ENCODE assay signal across 16 mouse cellular contexts in the genomic region with DNA sequence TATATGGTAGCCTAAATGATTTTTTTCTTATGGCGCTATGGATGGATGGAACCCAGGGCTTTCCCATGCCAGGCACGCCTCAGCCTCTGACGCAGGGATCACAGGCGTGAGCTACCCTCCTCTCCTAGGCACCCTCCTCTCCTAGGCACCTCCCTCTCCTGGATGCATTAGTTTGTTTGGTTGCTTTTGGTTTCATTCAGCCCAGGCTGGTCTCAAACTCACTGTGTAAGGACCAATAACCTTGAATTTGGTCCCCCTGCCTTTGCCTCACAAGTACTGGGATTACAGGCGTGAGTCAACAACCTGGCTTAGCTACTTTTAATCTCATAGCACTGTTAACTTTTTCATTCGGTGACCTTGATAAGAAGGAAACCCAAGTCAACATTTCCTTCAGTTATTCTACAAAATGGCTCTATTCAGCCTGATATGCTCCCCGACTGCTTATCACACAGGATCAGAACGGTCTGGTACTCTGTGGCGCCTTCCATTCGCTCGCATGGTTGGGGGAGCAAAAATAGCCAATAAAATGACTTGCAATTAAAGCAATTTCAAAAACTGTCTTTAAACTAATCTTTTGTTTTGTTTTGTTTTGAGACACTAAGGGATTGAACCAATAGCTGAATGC. TPM values are rescaled to one million over a fixed set of nuclear protein-coding genes. Genes with fewer than 3 reads are reported as not detected.
A peak's percentile ranks its signal among the peaks of the same experiment; 100 is the strongest.
DNase-seq lines count a peak whose midpoint lies in the region; ATAC-seq and TF ChIP-seq lines count a peak whose summit lies in the region.
"Had no signal": no experiment of that assay in that cellular context is flagged by ENCODE, and none has a peak within 500 bp of the region (broad histone marks: within the 10 kb centered on the region; RNA-seq: fewer than 3 reads in every experiment).

No protein-coding gene starts in this region.

- peaks cover 7 to 27% of the 10 kb centered on the region in 2 experiments for H3K4me1 ChIP-seq in MEL (ENCODE audit: control insufficient read depth in 1 of 2, insufficient read depth in 2 of 2, low read length in 2 of 2)
- H3K4me1 ChIP-seq: midbrain, embryonic 13.5 days had no signal

- peaks cover 5 to 32% of the 10 kb centered on the region in 2 experiments for H3K36me3 ChIP-seq in MEL (ENCODE audit: control insufficient read depth in 1 of 2, insufficient read depth in 2 of 2, low read length in 2 of 2)

- peak; percentile 49 for ATAC-seq in megakaryocyte progenitor cell, adult 5-6 weeks (replicated peaks; ENCODE audit: poor library complexity)
- ATAC-seq: forebrain, postnatal 0 days; midbrain, embryonic 13.5 days had no signal

- H3K9ac ChIP-seq in MEL (ENCODE audit: control insufficient read depth, low read depth, low read length, poor library complexity, severe bottlenecking) = peak overlapping the region; percentile 48
- H3K9ac ChIP-seq: forebrain, postnatal 0 days; midbrain, embryonic 13.5 days had no signal

- no peak for TF ChIP-seq CTCF in MEL (IDR thresholded peaks at IDR 0.05 in 2 of 3, conservative IDR thresholded peaks at IDR 0.05 in 1 of 3; ENCODE audit: control insufficient read depth in 1 of 3, insufficient read depth in 1 of 3, low read depth in 2 of 3, low read length in 3 of 3, poor library complexity in 1 of 3, severe bottlenecking in 1 of 3)

- peak; percentile 96 to 97 for TF ChIP-seq EP300 in MEL (IDR thresholded peaks at IDR 0.05; ENCODE audit: low read depth in 1 of 2, low read length in 2 of 2)

- TF ChIP-seq RAD21 in MEL (IDR thresholded peaks at IDR 0.05; ENCODE audit: low read depth, low read length) = no peak

- peak in 1 of 2 experiments; percentile 42; a peak in 1 of 4 replicates for TF ChIP-seq POLR2A in MEL (IDR thresholded peaks at IDR 0.05; ENCODE audit: control insufficient read depth in 1 of 2, insufficient read depth in 1 of 2, low read depth in 1 of 2, low read length in 2 of 2, poor library complexity in 1 of 2)

- H3K27me3 ChIP-seq in MEL (ENCODE audit: control insufficient read depth in 1 of 2, insufficient read depth in 2 of 2, low read length in 2 of 2) = no peaks in the 10 kb centered on the region
- H3K27me3 ChIP-seq: midbrain, embryonic 13.5 days had no signal

- H3K9me3 ChIP-seq in MEL (replicated peaks; ENCODE audit: insufficient read depth, low read length) = no peaks in the 10 kb centered on the region
- H3K9me3 ChIP-seq: midbrain, embryonic 13.5 days had no signal

- peaks cover 29% of the 10 kb centered on the region for H3K79me2 ChIP-seq in MEL (ENCODE audit: control insufficient read depth, insufficient read depth, low read length, poor library complexity)

- peak overlapping the region; percentile 99 for H3K27ac ChIP-seq in MEL (ENCODE audit: control insufficient read depth, low read depth, low read length)
- H3K27ac ChIP-seq: midbrain, embryonic 13.5 days had no signal

- DNase-seq in 416B (ENCODE audit: low read depth) (peak; percentile 93), MEL (ENCODE audit: low read depth, low spot score) (peak; percentile 90), liver (peak; percentile 57)
- no peak for DNase-seq in frontal cortex, postnatal 25 days (ENCODE audit: low spot score in 2 of 2)
- DNase-seq in heart, adult 8-10 months (ENCODE audit: low spot score) = no peak
- no peak for DNase-seq in thymus, postnatal 36 days
- DNase-seq: adrenal gland, adult 8-10 months; cerebellum, adult 8-10 months; forebrain, postnatal 0 days; heart, adult 11 months; kidney, adult 2 months; kidney, postnatal 25 days; lung, postnatal 4 days had no signal

- peak overlapping the region; percentile 52 to 56 for H3K4me3 ChIP-seq in MEL (ENCODE audit: control insufficient read depth in 1 of 2, insufficient read depth in 1 of 2, low read depth in 2 of 2, low read length in 2 of 2)
- H3K4me3 ChIP-seq: midbrain, embryonic 13.5 days; myocyte had no signal

TF ChIP-seq in MEL, 35 proteins besides CTCF, POLR2A, EP300 and RAD21:
- TF ChIP-seq HCFC1 (IDR thresholded peaks at IDR 0.05; ENCODE audit: low read depth, low read length) (peak; percentile 50), ELF1 (IDR thresholded peaks at IDR 0.05; ENCODE audit: low read depth, low read length) (0 out of 2 replicates have a peak, but pooled peaks have one; percentile 21), E2F4 (IDR thresholded peaks at IDR 0.05; ENCODE audit: borderline replicate concordance, low read depth, low read length) (no peak), TAL1 (IDR thresholded peaks at IDR 0.05; ENCODE audit: low read length) (peak; percentile 43), JUND (IDR thresholded peaks at IDR 0.05; ENCODE audit: low read depth, low read length) (no peak), ETS1 (IDR thresholded peaks at IDR 0.05; ENCODE audit: low read depth, low read length) (peak; percentile 91), SMC3 (IDR thresholded peaks at IDR 0.05; ENCODE audit: low read depth, low read length) (no peak), GABPA (IDR thresholded peaks at IDR 0.05; ENCODE audit: low read depth, low read length) (no peak), NRF1 (IDR thresholded peaks at IDR 0.05; ENCODE audit: insufficient read depth, low read depth, low read length, poor library complexity, severe bottlenecking) (no peak), TBP (IDR thresholded peaks at IDR 0.05; ENCODE audit: low read depth, low read length) (peak; percentile 69), POLR2AphosphoS2 (IDR thresholded peaks at IDR 0.05; ENCODE audit: low read length) (peak; percentile 36; the same call in 1 of the 2 replicates), NELFE (IDR thresholded peaks at IDR 0.05; ENCODE audit: low read depth, low read length) (peak; percentile 40), MYC (IDR thresholded peaks at IDR 0.05; ENCODE audit: low read depth, low read length) (peak; percentile 56), USF1 (IDR thresholded peaks at IDR 0.05; ENCODE audit: low read depth, low read length) (no peak), MYB (IDR thresholded peaks at IDR 0.05; ENCODE audit: low read depth, low read length) (peak; percentile 92), POLR2AphosphoS5 (IDR thresholded peaks at IDR 0.05; ENCODE audit: borderline replicate concordance, low read depth, low read length) (no peak), MAX (IDR thresholded peaks at IDR 0.05; ENCODE audit: low read length) (no peak; the same call in none of the 2 replicates), MAFK (IDR thresholded peaks at IDR 0.05; ENCODE audit: borderline replicate concordance, low read depth, low read length) (no peak), ZMIZ1 (IDR thresholded peaks at IDR 0.05; ENCODE audit: low read depth, low read length) (peak; percentile 78; the same call in 1 of the 2 replicates), MEF2A (IDR thresholded peaks at IDR 0.05; ENCODE audit: extremely low read depth, insufficient replicate concordance, low read depth, low read length, poor library complexity, severe bottlenecking) (peak; percentile 43; the same call in 1 of the 2 replicates), SIN3A (IDR thresholded peaks at IDR 0.05; ENCODE audit: low read length) (peak; percentile 89), USF2 (IDR thresholded peaks at IDR 0.05; ENCODE audit: borderline replicate concordance in 1 of 2, insufficient read depth in 1 of 2, low read depth in 1 of 2, low read length in 2 of 2) (no peak), TCF12 (IDR thresholded peaks at IDR 0.05; ENCODE audit: low read depth, low read length) (peak; percentile 93), CHD1 (IDR thresholded peaks at IDR 0.05; ENCODE audit: low read depth, low read length) (peak; percentile 75), BHLHE40 (IDR thresholded peaks at IDR 0.05; ENCODE audit: borderline replicate concordance, low read depth, low read length) (peak; percentile 40; the same call in 1 of the 2 replicates), ZKSCAN1 (IDR thresholded peaks at IDR 0.05; ENCODE audit: low read depth, low read length) (no peak), ZNF384 (IDR thresholded peaks at IDR 0.05; ENCODE audit: low read depth, low read length) (0 out of 2 replicates have a peak, but pooled peaks have one; percentile 5), KAT2A (conservative IDR thresholded peaks at IDR 0.05; ENCODE audit: low read depth, low read length) (no peak), ZC3H11A (IDR thresholded peaks at IDR 0.05; ENCODE audit: low read depth, low read length) (peak; percentile 1; the same call in 1 of the 2 replicates), UBTF (IDR thresholded peaks at IDR 0.05; ENCODE audit: borderline replicate concordance, insufficient read depth, low read depth, low read length) (no peak), MXI1 (IDR thresholded peaks at IDR 0.05; ENCODE audit: low read depth, low read length) (peak; percentile 77), MAZ (IDR thresholded peaks at IDR 0.05; ENCODE audit: low read depth, low read length) (0 out of 2 replicates have a peak, but pooled peaks have one; percentile 75), RCOR1 (IDR thresholded peaks at IDR 0.05; ENCODE audit: low read depth, low read length) (peak; percentile 92), CHD2 (IDR thresholded peaks at IDR 0.05; ENCODE audit: low read length) (peak; percentile 33; the same call in 1 of the 2 replicates), GATA1 (IDR thresholded peaks at IDR 0.05; ENCODE audit: low read depth, low read length) (peak; percentile 97)
TF ChIP-seq in MEL: peak in this region for 22.

RNA-seq across cellular contexts. Expression of a gene that starts 11.6 kb away (rescaled TPM):
- 22.7 and 25.7 TPM in 2 replicates for total RNA-seq in MEL (2012; rRNA removed)
- polyA plus RNA-seq in MEL (2012; ENCODE audit: insufficient read depth in 1 of 2, insufficient read length in 2 of 2, low read depth in 1 of 2, low replicate concordance in 2 of 2, missing spikeins in 1 of 2) = 10 to 100 TPM in 1 of 2 experiments, not detected in 1; 28.8 TPM
- 85.2 and 93.9 TPM in 2 replicates for total RNA-seq in megakaryocyte progenitor cell, adult 5-6 weeks (2015)
- total RNA-seq in megakaryocyte progenitor cell, adult 5-6 weeks (2017) = 66.5 and 75.7 TPM in 2 replicates
- total RNA-seq in heart, adult 8-10 months (2022) = 10 to 100 TPM; 19.8 to 22.4 (median 21.7) TPM

RNA-seq across cellular contexts. Expression of a gene that starts 54.6 kb away (rescaled TPM):
- total RNA-seq in MEL (2012; rRNA removed) = 18.5 and 31.2 TPM in 2 replicates
- polyA plus RNA-seq in MEL (2012; ENCODE audit: insufficient read depth in 1 of 2, insufficient read length in 2 of 2, low read depth in 1 of 2, low replicate concordance in 2 of 2, missing spikeins in 1 of 2) = 10 to 100 TPM; 10.2 to 57.8 TPM
- 17.0 and 20.6 TPM in 2 replicates for total RNA-seq in megakaryocyte progenitor cell, adult 5-6 weeks (2015)
- total RNA-seq in megakaryocyte progenitor cell, adult 5-6 weeks (2017) = 17.4 and 17.5 TPM in 2 replicates
- 1 to 10 TPM; 2.3 to 3.5 (median 2.4) TPM for total RNA-seq in heart, adult 8-10 months (2022)

Comparison
In these comparisons a context has a peak if more than half of its experiments do, and no peak if none do; other contexts are left out.
1. DNase-seq: peak in 416B (single experiment), MEL (single experiment) and liver (single experiment); none in frontal cortex, postnatal 25 days (0 of 2), heart, adult 8-10 months (single experiment) and thymus, postnatal 36 days (0 of 2).